Mouse (Mus musculus): Measurements from ENCODE around the gene Adarb2.

The Adarb2 gene

GRCm38 (mm10) chr13:8783686-8784307 is 581.1 kb downstream of the Adarb2 start:
- in situ Hi-C loops (cut with MboI, MseI): no loop called here

GRCm38 (mm10) chr13:8784308-8785061 is 581.8 kb downstream of the Adarb2 start:
- in situ Hi-C loops (cut with MboI, MseI): no loop called here

GRCm38 (mm10) chr13:8785185-8785584 is 582.5 kb downstream of the Adarb2 start:
- in situ Hi-C loops (cut with MboI, MseI): no loop called here

GRCm38 (mm10) chr13:8793217-8793616 is 590.6 kb downstream of the Adarb2 start:
- in situ Hi-C loops (cut with MboI, MseI): no loop called here

GRCm38 (mm10) chr13:8800576-8800975 is 597.9 kb downstream of the Adarb2 start:
- in situ Hi-C loops (cut with MboI, MseI): no loop called here

- in situ Hi-C loops (cut with MboI, MseI): no loop called here
Observed at GRCm38 (mm10) chr13:8805931-8806330, 603.3 kb downstream of the Adarb2 start.

Measured in T-helper 17 cell (primary cell).